Mouse (Mus musculus) liver, adult 2 months (tissue): ENCODE measurements around the gene Ubl7. TPM values are rescaled to one million over a fixed set of nuclear protein-coding genes. Genes with fewer than 3 reads are reported as not detected.

Source experiments
- DNase-seq: peaks from one replicate; pipeline ENCODE4 v3.0.0-alpha.2; 2011; ENCODE audit warnings: low read depth, low spot score; ENCODE audit errors: extremely low read depth
- H3K27ac ChIP-seq: fragments of 200-500 bp; replicated peaks from 2 replicates; pipeline ENCODE4 v1.5.1; 2012; ENCODE audit warnings: low read depth, mild to moderate bottlenecking, control low read depth, inconsistent platforms, low read length; ENCODE audit not compliant: insufficient read depth
- H3K27me3 ChIP-seq: fragments of 200-500 bp; 2 replicates; pipeline ENCODE4 v1.6.1; 2012; ENCODE audit warnings: mild to moderate bottlenecking, moderate library complexity, low read length, inconsistent platforms; ENCODE audit not compliant: control insufficient read depth, insufficient read depth
- H3K36me3 ChIP-seq: fragments of 200-500 bp; 2 replicates; pipeline ENCODE4 v1.6.1; 2012; ENCODE audit warnings: low read length, inconsistent platforms; ENCODE audit not compliant: control insufficient read depth, insufficient read depth
- H3K4me1 ChIP-seq: fragments of 200-500 bp; 2 replicates; pipeline ENCODE4 v1.6.1; 2011; ENCODE audit warnings: low read length; ENCODE audit not compliant: control insufficient read depth, insufficient read depth
- H3K4me3 ChIP-seq: fragments of 200-500 bp; 2 replicates; pipeline ENCODE4 v1.5.1; 2011; ENCODE audit warnings: low read depth, mild to moderate bottlenecking, control low read depth, low read length, moderate library complexity; ENCODE audit not compliant: insufficient read depth
- H3K79me2 ChIP-seq: fragments of 200-500 bp; 2 replicates; pipeline ENCODE4 v1.6.1; 2012; ENCODE audit warnings: inconsistent platforms, mild to moderate bottlenecking, low read length, moderate library complexity; ENCODE audit not compliant: control insufficient read depth, insufficient read depth
- H3K9ac ChIP-seq: fragments of 200-500 bp; 2 replicates; pipeline ENCODE4 v1.6.1; 2012; ENCODE audit warnings: low read depth, mild to moderate bottlenecking, control low read depth, inconsistent platforms, low read length
- CTCF ChIP-seq: fragments of 200-500 bp; IDR thresholded peaks from 2 replicates; pipeline ENCODE4 v1.5.1; 2011; ENCODE audit warnings: low read depth, low read length, control low read depth
- POLR2A ChIP-seq: fragments of 200-500 bp; IDR thresholded peaks from 2 replicates; pipeline ENCODE4 v1.6.1; 2011; ENCODE audit warnings: low read length, control low read depth; ENCODE audit not compliant: insufficient read depth; ENCODE audit errors: extremely low read depth
- WGBS: fragments of 180-500 bp; shearing (Covaris S2); methylation state at CpG from one replicate; pipeline ENCODE4 v1.1.7; 2018; 5-methylcytosine and 5-hydroxymethylcytosine counted together
- polyA plus RNA-seq: library from polyadenylated mRNA; depleted of rRNA; stranded (reverse); fragments of >200 nt; gene quantifications from 2 replicates; pipeline ENCODE4 v1.2.3, GENCODE M21; 2012
- total RNA-seq: library from RNA; depleted of rRNA; stranded (reverse); fragments of >200 nt; gene quantifications from 2 replicates; pipeline ENCODE4 v1.2.3, GENCODE M21; 2014

Ubl7 gene
- total and polyA plus RNA-seq, 2 experiments: 9.8 to 90.8 TPM

- H3K27ac ChIP-seq: no peak overlapping the region
- H3K9ac ChIP-seq: no peak overlapping the region
- H3K4me3 ChIP-seq: no peak overlapping the region
- H3K27me3 ChIP-seq: no peaks in the 10 kb centered on the region
- H3K36me3 ChIP-seq: peaks cover 83% of the 10 kb centered on the region
- TF ChIP-seq CTCF (no peak), POLR2A (no peak)
- H3K79me2 ChIP-seq: no peaks in the 10 kb centered on the region
- DNase-seq: no peak
- H3K4me1 ChIP-seq: no peaks in the 10 kb centered on the region
- 89% methylated on average over 3 of the region's 3 CpGs for WGBS
Measured at GRCm38 (mm10) chr9:57923046-57923445, 12.3 kb downstream of the Ubl7 start.

GRCm38 (mm10) chr9:57931166-57931767, 20.5 kb downstream of the Ubl7 start:
- H3K4me3 ChIP-seq: no peak overlapping the region
- no peak overlapping the region for H3K9ac ChIP-seq
- no peaks in the 10 kb centered on the region for H3K79me2 ChIP-seq
- no peaks in the 10 kb centered on the region for H3K27me3 ChIP-seq
- H3K27ac ChIP-seq: no peak overlapping the region
- TF ChIP-seq POLR2A (no peak), CTCF (no peak)
- 77% methylated on average over 5 of the region's 5 CpGs for whole genome bisulfite sequencing
- no peaks in the 10 kb centered on the region for H3K4me1 ChIP-seq
- no peak for DNase-seq
- H3K36me3 ChIP-seq: peaks cover 22% of the 10 kb centered on the region; the same call in 1 of the 2 replicates

GRCm38 (mm10) chr9:57932253-57932652, 21.5 kb downstream of the Ubl7 start:
- no peak overlapping the region for H3K4me3 ChIP-seq
- no peak overlapping the region for H3K9ac ChIP-seq
- no peak overlapping the region for H3K27ac ChIP-seq
- WGBS: 82% methylated on average over 3 of the region's 3 CpGs
- no peaks in the 10 kb centered on the region for H3K27me3 ChIP-seq
- peaks cover 16% of the 10 kb centered on the region; the same call in 1 of the 2 replicates for H3K36me3 ChIP-seq
- TF ChIP-seq POLR2A: no peak
- no peak for TF ChIP-seq CTCF
- H3K4me1 ChIP-seq: no peaks in the 10 kb centered on the region
- no peaks in the 10 kb centered on the region for H3K79me2 ChIP-seq
- no peak for DNase-seq

- Histone ChIP-seq H3K4me1 (no peaks in the 10 kb centered on the region), H3K27ac (no peak overlapping the region), H3K9ac (no peak overlapping the region), H3K36me3 (peaks cover 13% of the 10 kb centered on the region; the same call in 1 of the 2 replicates), H3K4me3 (no peak overlapping the region), H3K79me2 (no peaks in the 10 kb centered on the region), H3K27me3 (no peaks in the 10 kb centered on the region)
- DNase-seq: no peak
- TF ChIP-seq POLR2A (no peak), CTCF (no peak)
- 49% methylated on average over 6 of the region's 6 CpGs for WGBS
Measured at GRCm38 (mm10) chr9:57932831-57933602, 22.2 kb downstream of the Ubl7 start.

- no peaks in the 10 kb centered on the region for H3K36me3 ChIP-seq
- 33% methylated on average over 6 of the region's 6 CpGs for WGBS
- no peak overlapping the region for H3K27ac ChIP-seq
- DNase-seq: peak; percentile 62
- no peak overlapping the region for H3K4me3 ChIP-seq
- H3K79me2 ChIP-seq: no peaks in the 10 kb centered on the region
- no peaks in the 10 kb centered on the region; the same call in 1 of the 2 replicates for H3K4me1 ChIP-seq
- no peak for TF ChIP-seq POLR2A
- TF ChIP-seq CTCF: peak; percentile 85
- H3K27me3 ChIP-seq: peaks cover 9% of the 10 kb centered on the region
- no peak overlapping the region for H3K9ac ChIP-seq
Measured at GRCm38 (mm10) chr9:57935683-57936437, 25.1 kb downstream of the Ubl7 start.
